Mouse (Mus musculus) liver, postnatal 0 days (tissue): ENCODE measurements around the gene Cyth3. TPM values are rescaled to one million over a fixed set of nuclear protein-coding genes. Genes with fewer than 3 reads are reported as not detected.

ENCODE experiments used
- ATAC-seq: fragments of 200-750 bp; cut with Nextera tagmentation; 2 replicates; pipeline ENCODE4 v1.8.0; 2017; ENCODE audit warnings: mild to moderate bottlenecking, moderate library complexity
- DNase-seq: peaks from one replicate; pipeline ENCODE4 v3.0.0-alpha.2; 2016
- H3K27ac ChIP-seq: fragments of 300-500 bp; sonication (generic); 2 replicates; pipeline ENCODE4 v1.5.1; 2014; ENCODE audit warnings: antibody characterized with exemption, moderate library complexity, mild to moderate bottlenecking, low read depth
- H3K27me3 ChIP-seq: fragments of 300-500 bp; sonication (generic); 2 replicates; pipeline ENCODE4 v1.6.1; 2014; ENCODE audit warnings: low read length, control low read depth, mixed read lengths; ENCODE audit not compliant: insufficient read depth
- H3K36me3 ChIP-seq: fragments of 300-500 bp; sonication (generic); replicated peaks from 2 replicates; pipeline ENCODE4 v1.6.1; 2014; ENCODE audit warnings: mild to moderate bottlenecking, control low read depth, low read length, moderate library complexity, mixed read lengths; ENCODE audit not compliant: insufficient read depth
- H3K4me1 ChIP-seq: fragments of 300-500 bp; sonication (generic); 2 replicates; pipeline ENCODE4 v1.6.1; 2014; ENCODE audit warnings: antibody characterized with exemption, mild to moderate bottlenecking, control low read depth; ENCODE audit not compliant: insufficient read depth
- H3K4me2 ChIP-seq: fragments of 300-500 bp; sonication (generic); 2 replicates; pipeline ENCODE4 v1.6.1; 2014; ENCODE audit warnings: low read depth, mild to moderate bottlenecking, low read length, moderate library complexity, mixed read lengths
- H3K4me3 ChIP-seq: fragments of 300-500 bp; sonication (generic); 2 replicates; pipeline ENCODE4 v1.5.1; 2014; ENCODE audit warnings: low read depth, low read length
- H3K9ac ChIP-seq: fragments of 300-500 bp; sonication (generic); replicated peaks from 2 replicates; pipeline ENCODE4 v1.6.1; 2014; ENCODE audit warnings: mild to moderate bottlenecking, moderate library complexity
- H3K9me3 ChIP-seq: fragments of 300-500 bp; sonication (generic); 2 replicates; pipeline ENCODE4 v1.6.1; 2016; ENCODE audit warnings: mild to moderate bottlenecking, control low read depth, low read length, mixed read lengths
- CTCF ChIP-seq: sonication (generic); IDR thresholded peaks from 2 replicates; pipeline ENCODE4 v1.5.1; 2016; ENCODE audit warnings: antibody characterized with exemption, low read depth
- EP300 ChIP-seq: IDR thresholded peaks from 2 replicates; pipeline ENCODE4 v1.6.1; 2016; ENCODE audit warnings: antibody characterized with exemption, low read depth, mild to moderate bottlenecking
- WGBS: fragments of 180-500 bp; shearing (Covaris S2); extraction: QIAGEN DNeasy Blood & Tissue Kit; methylation state at CpG from one replicate; pipeline ENCODE4 v1.1.7; 2014; ENCODE audit not compliant: insufficient replicate concordance; 5-methylcytosine and 5-hydroxymethylcytosine counted together
- polyA plus RNA-seq: library from polyadenylated mRNA; unstranded; fragments of >200 nt; fragmentation: Nextera tagmentation; extraction: Ambion mirVana; gene quantifications from 2 replicates; pipeline ENCODE4 v1.2.1, GENCODE M21; 2015

The Cyth3 gene
- polyA plus RNA-seq, 1 experiment from 2014 or later: 15.3 TPM

GRCm38 (mm10) chr5:143618585-143618984 lies 3.7 kb upstream of the Cyth3 start:
- ATAC-seq (no peak), DNase-seq (no peak)
- no peaks in the 10 kb centered on the region for H3K9me3 ChIP-seq
- no peaks in the 10 kb centered on the region for H3K36me3 ChIP-seq
- no peak overlapping the region for H3K4me3 ChIP-seq
- 43% methylated on average over 7 of the region's 7 CpGs for WGBS
- TF ChIP-seq CTCF: no peak
- no peak for TF ChIP-seq EP300
- no peak overlapping the region for H3K4me2 ChIP-seq
- H3K27ac ChIP-seq: 0 out of 2 replicates have a peak overlapping the region, but pooled peaks have one; percentile 5
- H3K9ac ChIP-seq: no peak overlapping the region
- peaks cover 16% of the 10 kb centered on the region for H3K4me1 ChIP-seq
- H3K27me3 ChIP-seq: no peaks in the 10 kb centered on the region; the same call in 1 of the 2 replicates

- no peak for DNase-seq
- H3K4me1 ChIP-seq: peaks cover 16% of the 10 kb centered on the region
- H3K4me3 ChIP-seq: no peak overlapping the region
- H3K9me3 ChIP-seq: no peaks in the 10 kb centered on the region
- 21% methylated on average over 1 of the region's 1 CpGs for WGBS
- no peak overlapping the region for H3K9ac ChIP-seq
- no peak overlapping the region for H3K4me2 ChIP-seq
- TF ChIP-seq CTCF (no peak), EP300 (no peak)
- H3K27ac ChIP-seq: no peak overlapping the region
- H3K36me3 ChIP-seq: no peaks in the 10 kb centered on the region
- ATAC-seq: no peak
- H3K27me3 ChIP-seq: no peaks in the 10 kb centered on the region; the same call in 1 of the 2 replicates
Measured at GRCm38 (mm10) chr5:143620196-143620595, 2.1 kb upstream of the Cyth3 start.

DNA sequence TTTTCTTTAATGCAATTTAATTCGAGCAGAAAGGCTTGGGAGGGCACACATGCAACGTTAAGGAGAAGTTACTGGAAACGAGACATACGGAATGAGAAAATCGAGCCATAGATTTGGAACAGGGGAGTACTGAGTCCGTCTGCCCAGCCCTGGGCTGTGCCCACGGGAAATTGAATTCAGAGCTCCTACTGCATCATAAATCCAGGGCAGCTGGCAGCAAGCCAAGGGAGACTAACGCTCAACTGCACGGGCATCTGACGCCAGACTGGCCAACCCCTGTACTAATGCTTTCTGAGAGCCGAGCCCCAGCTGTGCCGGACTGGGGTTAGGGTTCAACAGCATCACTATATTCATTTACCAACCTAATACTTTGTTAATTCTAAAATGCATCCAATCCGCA lies 1.3 kb upstream of the Cyth3 start:
- no peaks in the 10 kb centered on the region for H3K36me3 ChIP-seq
- H3K4me1 ChIP-seq: peaks cover 20% of the 10 kb centered on the region
- 62% methylated on average over 13 of the region's 13 CpGs for WGBS
- no peak overlapping the region for H3K4me3 ChIP-seq
- no peak for DNase-seq
- no peaks in the 10 kb centered on the region; the same call in 1 of the 2 replicates for H3K27me3 ChIP-seq
- H3K9me3 ChIP-seq: no peaks in the 10 kb centered on the region
- H3K27ac ChIP-seq: no peak overlapping the region
- no peak overlapping the region for H3K9ac ChIP-seq
- TF ChIP-seq CTCF (no peak), EP300 (no peak)
- no peak overlapping the region for H3K4me2 ChIP-seq
- ATAC-seq: no peak

- H3K9me3 ChIP-seq: no peaks in the 10 kb centered on the region
- 4% methylated on average over 43 of the region's 48 CpGs for WGBS
- peaks cover 28% of the 10 kb centered on the region for H3K4me1 ChIP-seq
- DNase-seq (no peak), ATAC-seq (peak; percentile 62)
- peak overlapping the region; percentile 95 for H3K9ac ChIP-seq
- no peaks in the 10 kb centered on the region for H3K36me3 ChIP-seq
- TF ChIP-seq EP300 (no peak), CTCF (no peak)
- no peaks in the 10 kb centered on the region; the same call in 1 of the 2 replicates for H3K27me3 ChIP-seq
- peak overlapping the region; percentile 75 for H3K4me2 ChIP-seq
- H3K27ac ChIP-seq: peak overlapping the region; percentile 87
- peak overlapping the region; percentile 86 for H3K4me3 ChIP-seq
Measured at GRCm38 (mm10) chr5:143622623-143623150, 440 bp downstream of the Cyth3 start.

DNA sequence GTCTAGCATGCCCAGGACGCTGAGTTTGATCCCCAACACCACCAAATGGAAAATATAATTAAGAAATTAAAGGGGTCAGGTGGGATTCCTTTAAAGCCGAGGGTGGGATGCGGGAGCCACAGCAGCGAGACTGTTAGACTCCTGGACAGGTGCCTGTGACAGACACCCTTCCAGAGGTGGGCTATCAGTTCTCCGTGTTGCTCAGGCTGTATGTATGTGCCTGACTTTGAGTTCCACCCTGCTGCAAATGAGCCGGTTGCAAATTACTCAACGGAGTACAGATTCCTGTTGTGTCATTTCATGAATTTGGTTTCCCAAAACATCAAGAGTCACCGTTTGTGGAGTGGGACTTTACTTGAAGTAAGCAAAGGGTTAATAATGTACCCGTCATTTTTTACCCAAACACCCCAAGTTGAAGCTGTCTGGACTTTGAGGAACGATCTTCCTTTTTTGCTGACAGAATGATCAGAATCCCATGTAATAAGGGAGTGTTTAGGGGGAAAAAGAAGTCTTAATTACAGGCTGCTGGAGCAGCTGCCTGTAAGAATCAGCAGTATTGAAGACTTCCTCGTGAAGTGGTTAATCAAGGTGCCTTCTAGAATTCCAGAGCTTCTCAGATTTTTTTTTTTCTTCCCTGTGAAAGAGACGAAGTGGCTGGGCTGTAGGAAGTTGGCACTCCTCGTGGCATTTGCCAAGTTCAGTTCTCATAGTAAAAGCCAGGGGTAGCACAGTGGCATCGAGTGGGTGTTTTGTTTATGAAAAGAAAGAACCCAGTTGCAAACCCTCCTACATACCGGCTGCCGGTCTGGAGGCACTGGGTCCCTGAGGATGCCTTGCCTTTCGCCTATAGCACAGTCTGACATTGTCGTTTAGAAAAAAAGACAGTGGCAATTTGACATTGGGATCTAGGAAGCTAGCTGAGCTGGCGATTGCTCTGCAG lies 1.4 kb downstream of the Cyth3 start:
- no peak for TF ChIP-seq CTCF
- no peak for TF ChIP-seq EP300
- no peaks in the 10 kb centered on the region for H3K36me3 ChIP-seq
- 41% methylated on average over 19 of the region's 19 CpGs for WGBS
- peak overlapping the region; percentile 87 for H3K27ac ChIP-seq
- H3K9me3 ChIP-seq: no peaks in the 10 kb centered on the region
- H3K4me1 ChIP-seq: peaks cover 24% of the 10 kb centered on the region
- H3K4me2 ChIP-seq: peak overlapping the region; percentile 75
- H3K27me3 ChIP-seq: no peaks in the 10 kb centered on the region; the same call in 1 of the 2 replicates
- ATAC-seq (no peak), DNase-seq (no peak)
- H3K9ac ChIP-seq: peak overlapping the region; percentile 95
- H3K4me3 ChIP-seq: peak overlapping the region; percentile 86

- Histone ChIP-seq H3K27ac (peak overlapping the region; percentile 87; the same call in 1 of the 2 replicates), H3K4me1 (peaks cover 20% of the 10 kb centered on the region), H3K36me3 (no peaks in the 10 kb centered on the region), H3K27me3 (no peaks in the 10 kb centered on the region), H3K9me3 (no peaks in the 10 kb centered on the region), H3K4me3 (peak overlapping the region; percentile 86), H3K4me2 (peak overlapping the region; percentile 75), H3K9ac (no peak overlapping the region)
- ATAC-seq (no peak), DNase-seq (no peak)
- 57% methylated on average over 3 of the region's 3 CpGs for WGBS
- TF ChIP-seq CTCF (no peak), EP300 (no peak)
Measured at GRCm38 (mm10) chr5:143624449-143624848, 2.2 kb downstream of the Cyth3 start.
